In the genomic region with DNA sequence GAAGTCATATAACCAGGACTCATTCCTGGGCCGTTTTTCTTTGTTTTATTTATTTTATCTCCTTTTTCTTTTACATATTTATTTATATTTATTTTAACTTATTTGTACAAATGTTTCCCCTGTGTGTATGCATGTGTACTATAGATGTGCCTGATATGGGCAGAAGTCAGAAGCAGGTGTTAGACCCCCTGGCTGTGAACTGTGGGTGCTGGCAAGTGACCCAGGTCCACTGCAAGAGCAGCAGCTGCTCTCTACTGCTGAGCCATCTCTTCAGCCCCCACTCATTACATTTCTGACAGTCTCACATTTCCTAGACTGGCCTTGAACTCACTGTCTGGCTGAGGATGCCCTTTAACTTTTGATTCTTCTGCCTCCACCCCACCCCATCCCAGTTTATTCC, we compare ENCODE assay signal across 34 mouse cellular contexts. TPM values are rescaled to one million over a fixed set of nuclear protein-coding genes. Genes with fewer than 3 reads are reported as not detected.
"Had no signal": no experiment of that assay in that cellular context is flagged by ENCODE, and none has a peak within 500 bp of the region (broad histone marks: within the 10 kb centered on the region; RNA-seq: fewer than 3 reads in every experiment).

No protein-coding gene starts in this region.

- H3K27me3 ChIP-seq: limb, embryonic 12.5 days; limb, embryonic 13.5 days; limb, embryonic 15.5 days; liver, embryonic 15.5 days; lung, embryonic 15.5 days; midbrain, embryonic 12.5 days; midbrain, embryonic 13.5 days; midbrain, embryonic 15.5 days; neural tube, embryonic 12.5 days had no signal

- H3K4me2 ChIP-seq: limb, embryonic 12.5 days; limb, embryonic 13.5 days; limb, embryonic 15.5 days; liver, embryonic 11.5 days; liver, embryonic 12.5 days; liver, embryonic 13.5 days; liver, embryonic 15.5 days; lung, embryonic 14.5 days; lung, embryonic 15.5 days; midbrain, embryonic 11.5 days; midbrain, embryonic 12.5 days; midbrain, embryonic 13.5 days; midbrain, embryonic 15.5 days; neural tube, embryonic 12.5 days had no signal

- H3K9ac ChIP-seq: limb, embryonic 12.5 days; limb, embryonic 13.5 days; limb, embryonic 15.5 days; liver, embryonic 12.5 days; liver, embryonic 13.5 days; liver, embryonic 14.5 days; liver, embryonic 15.5 days; lung, embryonic 14.5 days; lung, embryonic 15.5 days; midbrain, embryonic 12.5 days; midbrain, embryonic 13.5 days; midbrain, embryonic 15.5 days; neural tube, embryonic 12.5 days had no signal

- H3K27ac ChIP-seq: left cerebral cortex, adult 2 months; limb, embryonic 10.5 days; limb, embryonic 12.5 days; limb, embryonic 13.5 days; limb, embryonic 15.5 days; liver, embryonic 12.5 days; liver, embryonic 13.5 days; liver, embryonic 14.5 days; liver, embryonic 15.5 days; lung, embryonic 15.5 days; macrophage; midbrain, embryonic 12.5 days; midbrain, embryonic 13.5 days; midbrain, embryonic 15.5 days; neural tube, embryonic 12.5 days had no signal

- DNase-seq: liver; liver, embryonic 13.5 days; lung, adult 18-20 months; lung, adult 2 months; lung, embryonic 14.5 days; lung, postnatal 10 days; lung, postnatal 14 days; lung, postnatal 36 days; lung, postnatal 4 days; midbrain, embryonic 14.5 days had no signal

- H3K4me3 ChIP-seq: left cerebral cortex, adult 2 months; limb, embryonic 10.5 days; limb, embryonic 12.5 days; limb, embryonic 13.5 days; limb, embryonic 15.5 days; liver, embryonic 12.5 days; liver, embryonic 13.5 days; liver, embryonic 15.5 days; lung, embryonic 15.5 days; megakaryocyte, embryonic 14.5 days; midbrain, embryonic 10.5 days; midbrain, embryonic 12.5 days; midbrain, embryonic 13.5 days; midbrain, embryonic 15.5 days; neural tube, embryonic 12.5 days had no signal

- H3K4me1 ChIP-seq: limb, embryonic 12.5 days; limb, embryonic 13.5 days; limb, embryonic 15.5 days; liver, embryonic 15.5 days; lung, embryonic 15.5 days; midbrain, embryonic 13.5 days; midbrain, embryonic 15.5 days had no signal

- H3K36me3 ChIP-seq: limb, embryonic 10.5 days; limb, embryonic 12.5 days; limb, embryonic 13.5 days; limb, embryonic 15.5 days; liver, embryonic 12.5 days; liver, embryonic 13.5 days; liver, embryonic 15.5 days; lung, embryonic 15.5 days; midbrain, embryonic 10.5 days; midbrain, embryonic 12.5 days; midbrain, embryonic 13.5 days; midbrain, embryonic 15.5 days; neural tube, embryonic 12.5 days had no signal

- ATAC-seq: liver, embryonic 12.5 days; lung, postnatal 0 days; midbrain, embryonic 13.5 days; midbrain, embryonic 15.5 days; midbrain, embryonic 16.5 days had no signal

- H3K9me3 ChIP-seq: limb, embryonic 10.5 days; limb, embryonic 12.5 days; limb, embryonic 13.5 days; limb, embryonic 15.5 days; liver, embryonic 12.5 days; liver, embryonic 13.5 days; liver, embryonic 15.5 days; lung, embryonic 15.5 days; megakaryocyte, embryonic 14.5 days; midbrain, embryonic 10.5 days; midbrain, embryonic 12.5 days; midbrain, embryonic 13.5 days; midbrain, embryonic 15.5 days; neural tube, embryonic 12.5 days had no signal

RNA-seq across cellular contexts. Expression of a gene that starts 11.6 kb away (rescaled TPM):
- total RNA-seq: megakaryocyte, adult 5-6 weeks; megakaryocyte-erythroid progenitor cell, adult 5-6 weeks; monocyte, adult 5-6 weeks had no signal
- polyA plus RNA-seq: macrophage had no signal

RNA-seq across cellular contexts. Expression of a gene that starts 51.2 kb away (rescaled TPM):
- total RNA-seq: megakaryocyte progenitor cell, adult 5-6 weeks; megakaryocyte, adult 5-6 weeks; megakaryocyte-erythroid progenitor cell, adult 5-6 weeks; monocyte, adult 5-6 weeks had no signal
- polyA plus RNA-seq: liver, embryonic 15.5 days; macrophage had no signal
